Mouse (Mus musculus) heart, postnatal 0 days (tissue): ENCODE data around the gene Hoxd8.

Source experiments
- CTCF ChIP-seq: IDR thresholded peaks from 2 replicates; pipeline ENCODE4 v1.5.1; 2016; ENCODE audit warnings: antibody characterized with exemption, control low read depth, low read depth
- EP300 ChIP-seq: IDR thresholded peaks from 2 replicates; pipeline ENCODE4 v1.6.1; 2016; ENCODE audit warnings: antibody characterized with exemption, low read depth

GRCm38 (mm10) chr2:74752431-74753174 is 48.2 kb downstream of the Hoxd8 start:
- no peak for TF ChIP-seq CTCF
- no peak for TF ChIP-seq EP300
